Mouse (Mus musculus) liver, postnatal 0 days (tissue): ENCODE results near the gene Efnb1.

ENCODE experiments used
- CTCF ChIP-seq: sonication (generic); IDR thresholded peaks from 2 replicates; pipeline ENCODE4 v1.5.1; 2016; ENCODE audit warnings: antibody characterized with exemption, low read depth
- EP300 ChIP-seq: IDR thresholded peaks from 2 replicates; pipeline ENCODE4 v1.6.1; 2016; ENCODE audit warnings: antibody characterized with exemption, low read depth, mild to moderate bottlenecking

GRCm38 (mm10) chrX:99153266-99153646 lies 17.3 kb downstream of the Efnb1 start:
- no peak for TF ChIP-seq EP300
- no peak for TF ChIP-seq CTCF
